Mouse (Mus musculus): ENCODE results near the gene B9d2. TPM values are rescaled to one million over a fixed set of nuclear protein-coding genes. Genes with fewer than 3 reads are reported as not detected.

Gene B9d2
- total RNA-seq, 1 experiment = 5.5 TPM

DNA sequence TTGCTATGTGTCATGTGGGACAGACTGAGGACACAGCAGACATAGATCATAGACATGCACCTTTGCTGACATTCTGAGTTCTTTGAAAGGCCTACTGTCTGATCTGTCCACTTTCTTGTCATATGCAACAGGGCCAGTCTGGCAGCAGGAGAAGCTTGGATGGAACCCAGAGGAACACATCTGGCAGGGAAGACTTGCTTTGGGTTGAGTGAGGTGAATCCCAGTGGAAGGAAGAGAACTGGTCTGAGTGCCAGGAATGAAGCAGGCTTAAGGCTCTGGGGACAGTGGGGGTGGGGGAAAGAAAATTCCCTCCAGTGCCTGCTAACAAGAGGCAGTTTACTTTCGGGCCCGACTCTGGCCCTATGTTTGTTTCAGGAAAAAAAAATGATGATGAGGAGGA lies 49.3 kb downstream of the B9d2 start:
- TF ChIP-seq MAFK (IDR thresholded peaks at IDR 0.05; ENCODE audit: insufficient read depth, low read depth, low read length) = no peak
- no peak for TF ChIP-seq ZC3H11A (IDR thresholded peaks at IDR 0.05; ENCODE audit: borderline replicate concordance, low read depth, low read length)
- no peak for TF ChIP-seq HCFC1 (IDR thresholded peaks at IDR 0.05; ENCODE audit: borderline replicate concordance, insufficient read depth, low read length)
- no peak for TF ChIP-seq CHD2 (IDR thresholded peaks at IDR 0.05; ENCODE audit: low read depth, low read length)
- TF ChIP-seq ZNF384 (IDR thresholded peaks at IDR 0.05; ENCODE audit: low read depth, low read length) = no peak
- Histone ChIP-seq H3K9ac (ENCODE audit: insufficient read depth, low read depth, low read length, poor library complexity, severe bottlenecking) (no peak overlapping the region), H3K4me1 (ENCODE audit: control insufficient read depth in 2 of 2, insufficient read depth in 2 of 2, low read length in 2 of 2, poor library complexity in 1 of 2) (no peaks in the 10 kb centered on the region; a peak in 1 of 4 replicates), H3K27ac (ENCODE audit: insufficient read depth, low read depth, low read length, poor library complexity, severe bottlenecking) (no peak overlapping the region), H3K9me3 (ENCODE audit: control insufficient read depth, insufficient read depth, low read depth, low read length) (no peaks in the 10 kb centered on the region), H3K36me3 (ENCODE audit: control insufficient read depth, insufficient read depth, low read length, poor library complexity, severe bottlenecking) (peaks cover 76% of the 10 kb centered on the region), H3K4me3 (ENCODE audit: insufficient read depth in 1 of 2, low read depth in 1 of 2, low read length in 2 of 2, poor library complexity in 1 of 2, severe bottlenecking in 1 of 2) (no peak overlapping the region)
- in situ Hi-C loops (cut with MboI; ENCODE audit: low sequenced_read_pairs in 2 of 2, unreplicated experiment in 2 of 2) = no loop called here
- DNase-seq (ENCODE audit: low read depth, low spot score) = no peak

- H3K4me1 ChIP-seq (ENCODE audit: control insufficient read depth in 2 of 2, insufficient read depth in 2 of 2, low read length in 2 of 2, poor library complexity in 1 of 2) = no peaks in the 10 kb centered on the region; a peak in 1 of 4 replicates
- TF ChIP-seq HCFC1 (IDR thresholded peaks at IDR 0.05; ENCODE audit: borderline replicate concordance, insufficient read depth, low read length) = no peak
- no peak for TF ChIP-seq ZNF384 (IDR thresholded peaks at IDR 0.05; ENCODE audit: low read depth, low read length)
- no peak for TF ChIP-seq CHD2 (IDR thresholded peaks at IDR 0.05; ENCODE audit: low read depth, low read length)
- no peak for TF ChIP-seq MAFK (IDR thresholded peaks at IDR 0.05; ENCODE audit: insufficient read depth, low read depth, low read length)
- no peak for TF ChIP-seq ZC3H11A (IDR thresholded peaks at IDR 0.05; ENCODE audit: borderline replicate concordance, low read depth, low read length)
- no peak overlapping the region for H3K4me3 ChIP-seq (ENCODE audit: insufficient read depth in 1 of 2, low read depth in 1 of 2, low read length in 2 of 2, poor library complexity in 1 of 2, severe bottlenecking in 1 of 2)
- no peak overlapping the region for H3K27ac ChIP-seq (ENCODE audit: insufficient read depth, low read depth, low read length, poor library complexity, severe bottlenecking)
- no peak for DNase-seq (ENCODE audit: low read depth, low spot score)
- no peaks in the 10 kb centered on the region for H3K9me3 ChIP-seq (ENCODE audit: control insufficient read depth, insufficient read depth, low read depth, low read length)
- in situ Hi-C loops (cut with MboI; ENCODE audit: low sequenced_read_pairs in 2 of 2, unreplicated experiment in 2 of 2) = no loop called here
- peaks cover 72% of the 10 kb centered on the region for H3K36me3 ChIP-seq (ENCODE audit: control insufficient read depth, insufficient read depth, low read length, poor library complexity, severe bottlenecking)
- no peak overlapping the region for H3K9ac ChIP-seq (ENCODE audit: insufficient read depth, low read depth, low read length, poor library complexity, severe bottlenecking)
Measured at GRCm38 (mm10) chr7:25731294-25732055, 50.9 kb downstream of the B9d2 start.

GRCm38 (mm10) chr7:25734991-25735390 lies 54.4 kb downstream of the B9d2 start:
- Histone ChIP-seq H3K9me3 (ENCODE audit: control insufficient read depth, insufficient read depth, low read depth, low read length) (no peaks in the 10 kb centered on the region), H3K9ac (ENCODE audit: insufficient read depth, low read depth, low read length, poor library complexity, severe bottlenecking) (no peak overlapping the region), H3K4me3 (ENCODE audit: insufficient read depth in 1 of 2, low read depth in 1 of 2, low read length in 2 of 2, poor library complexity in 1 of 2, severe bottlenecking in 1 of 2) (no peak overlapping the region), H3K27ac (ENCODE audit: insufficient read depth, low read depth, low read length, poor library complexity, severe bottlenecking) (no peak overlapping the region), H3K36me3 (ENCODE audit: control insufficient read depth, insufficient read depth, low read length, poor library complexity, severe bottlenecking) (peaks cover 59% of the 10 kb centered on the region), H3K4me1 (ENCODE audit: control insufficient read depth in 2 of 2, insufficient read depth in 2 of 2, low read length in 2 of 2, poor library complexity in 1 of 2) (no peaks in the 10 kb centered on the region; a peak in 1 of 4 replicates)
- TF ChIP-seq ZC3H11A (IDR thresholded peaks at IDR 0.05; ENCODE audit: borderline replicate concordance, low read depth, low read length) (no peak), HCFC1 (IDR thresholded peaks at IDR 0.05; ENCODE audit: borderline replicate concordance, insufficient read depth, low read length) (no peak), ZNF384 (IDR thresholded peaks at IDR 0.05; ENCODE audit: low read depth, low read length) (no peak), CHD2 (IDR thresholded peaks at IDR 0.05; ENCODE audit: low read depth, low read length) (no peak), MAFK (IDR thresholded peaks at IDR 0.05; ENCODE audit: insufficient read depth, low read depth, low read length) (no peak)
- DNase-seq (ENCODE audit: low read depth, low spot score) = no peak
- in situ Hi-C loops (cut with MboI; ENCODE audit: low sequenced_read_pairs in 2 of 2, unreplicated experiment in 2 of 2) = no loop called here

Other genes starting within 250 kb of the B9d2 start
- gene Ceacam1, start 203.2 kb upstream of the B9d2 start, total RNA-seq (2012; rRNA removed) = 5.6 and 16.0 TPM in 2 replicates
- 0.31 and 0.53 TPM in 2 replicates for gene Ceacam2, start 140.9 kb upstream of the B9d2 start, total RNA-seq (2012; rRNA removed)
- not detected in 2 replicates for gene Erich4, start 64.9 kb upstream of the B9d2 start, total RNA-seq (2012; rRNA removed)
- 30.0 and 39.3 TPM in 2 replicates for gene Dmac2, start 61.4 kb upstream of the B9d2 start, total RNA-seq (2012; rRNA removed)
- 1.7 and 2.3 TPM in 2 replicates for gene B3gnt8, start 54.1 kb upstream of the B9d2 start, total RNA-seq (2012; rRNA removed)
- gene Bckdha, start 21.8 kb upstream of the B9d2 start, total RNA-seq (2012; rRNA removed) = 96.0 and 116 TPM in 2 replicates
- 170 and 182 TPM in 2 replicates for gene Exosc5, start 21.6 kb upstream of the B9d2 start, total RNA-seq (2012; rRNA removed)
- 0.94 and 2.6 TPM in 2 replicates for gene Tmem91, start 5.6 kb upstream of the B9d2 start, total RNA-seq (2012; rRNA removed)
- gene Tgfb1, start 6.2 kb downstream of the B9d2 start, total RNA-seq (2012; rRNA removed) = 6.3 and 7.1 TPM in 2 replicates
- gene Ccdc97, start 38.3 kb downstream of the B9d2 start, total RNA-seq (2012; rRNA removed) = 20.3 and 21.7 TPM in 2 replicates
- 67.1 and 69.0 TPM in 2 replicates for gene Hnrnpul1, start 74.0 kb downstream of the B9d2 start, total RNA-seq (2012; rRNA removed)
- 27.1 and 56.5 TPM in 2 replicates for gene Axl, start 107.9 kb downstream of the B9d2 start, total RNA-seq (2012; rRNA removed)
- 11.2 and 12.9 TPM in 2 replicates for gene Cyp2s1, start 136.1 kb downstream of the B9d2 start, total RNA-seq (2012; rRNA removed)
- not detected in 2 replicates for gene Cyp2b10, start 216.8 kb downstream of the B9d2 start, total RNA-seq (2012; rRNA removed)